ENCODE assay signal across 8 mouse cellular contexts in genomic region chr13:98239978-98240641, GRCm38 (mm10). TPM values are rescaled to one million over a fixed set of nuclear protein-coding genes. Genes with fewer than 3 reads are reported as not detected.
DNase-seq lines count a peak whose midpoint lies in the region; ATAC-seq lines count a peak whose summit lies in the region.
"Had no signal": no experiment of that assay in that cellular context is flagged by ENCODE, and none has a peak within 500 bp of the region (broad histone marks: within the 10 kb centered on the region; RNA-seq: fewer than 3 reads in every experiment).

No protein-coding gene starts in this region.

- no peak overlapping the region for H3K4me2 ChIP-seq in limb, embryonic 11.5 days (ENCODE audit: low read depth, severe bottlenecking)
- H3K4me2 ChIP-seq: liver, embryonic 15.5 days had no signal

- no peak overlapping the region for H3K4me3 ChIP-seq in limb, embryonic 11.5 days (ENCODE audit: low read depth, low read length)
- H3K4me3 ChIP-seq: liver, embryonic 15.5 days had no signal

- H3K27ac ChIP-seq in limb, embryonic 11.5 days (replicated peaks; ENCODE audit: low read depth, low read length) = no peak overlapping the region
- H3K27ac ChIP-seq: liver, embryonic 15.5 days had no signal

- no peaks in the 10 kb centered on the region for H3K4me1 ChIP-seq in limb, embryonic 11.5 days (ENCODE audit: control insufficient read depth, insufficient read depth, low read length)
- H3K4me1 ChIP-seq: liver, embryonic 15.5 days had no signal

- H3K36me3 ChIP-seq in limb, embryonic 11.5 days (ENCODE audit: control insufficient read depth, insufficient read depth, low read length) = no peaks in the 10 kb centered on the region
- H3K36me3 ChIP-seq: liver, embryonic 15.5 days had no signal

- no peaks in the 10 kb centered on the region for H3K9me3 ChIP-seq in limb, embryonic 11.5 days (ENCODE audit: control insufficient read depth, low read length)
- H3K9me3 ChIP-seq: liver, embryonic 15.5 days had no signal

- WGBS in limb, embryonic 11.5 days = 21% methylated on average over 12 of the region's 12 CpGs

- H3K9ac ChIP-seq in limb, embryonic 11.5 days (ENCODE audit: low read length) = no peak overlapping the region
- H3K9ac ChIP-seq: liver, embryonic 15.5 days had no signal

- H3K27me3 ChIP-seq in limb, embryonic 11.5 days (ENCODE audit: control insufficient read depth, insufficient read depth, low read length) = no peaks in the 10 kb centered on the region

- ATAC-seq in erythroblast, adult 5-6 weeks (replicated peaks; ENCODE audit: low FRiP score, poor library complexity, severe bottlenecking) = peak; percentile 76
- no peak for ATAC-seq in limb, embryonic 11.5 days (ENCODE audit: insufficient number of reproducible peaks, low FRiP score, low TSS enrichment, low read depth)

- DNase-seq in 3T3-L1 (ENCODE audit: low read depth, low spot score) (peak; percentile 82), A20 (ENCODE audit: low read depth, low spot score) (peak; percentile 61)
- peak; percentile 78 for DNase-seq in adrenal gland, postnatal 14 days
- peak; percentile 74 for DNase-seq in induced T-regulatory cell, adult 2 months (ENCODE audit: low read depth)
- peak; percentile 84 for DNase-seq in limb, embryonic 11.5 days (ENCODE audit: low spot score)
- DNase-seq in right cerebral cortex, postnatal 10 days (ENCODE audit: low spot score in 2 of 2) = peak; percentile 84 to 90

RNA-seq across cellular contexts. Expression of gene Utp15, which starts 22.7 kb away (rescaled TPM):
- total RNA-seq in adrenal gland, postnatal 14 days (2021) = 15.7 and 19.0 TPM in 2 replicates
- total RNA-seq in erythroblast, adult 5-6 weeks (2015; ENCODE audit: low replicate concordance) = 2.3 and 8.6 TPM in 2 replicates
- 7.9 and 9.6 TPM in 2 replicates for total RNA-seq in erythroblast, adult 5-6 weeks (2017; ENCODE audit: low replicate concordance)
- polyA plus RNA-seq in limb, embryonic 11.5 days (2014; fragmentation: Nextera tagmentation; extraction: Ambion mirVana) = 45.4 and 49.7 TPM in 2 replicates

RNA-seq across cellular contexts. Expression of gene Ankra2, which starts 22.8 kb away (rescaled TPM):
- 22.0 and 26.4 TPM in 2 replicates for total RNA-seq in adrenal gland, postnatal 14 days (2021)
- total RNA-seq in erythroblast, adult 5-6 weeks (2015; ENCODE audit: low replicate concordance) = 4.6 and 13.8 TPM in 2 replicates
- 7.1 and 7.9 TPM in 2 replicates for total RNA-seq in erythroblast, adult 5-6 weeks (2017; ENCODE audit: low replicate concordance)
- 17.3 and 18.4 TPM in 2 replicates for polyA plus RNA-seq in limb, embryonic 11.5 days (2014; fragmentation: Nextera tagmentation; extraction: Ambion mirVana)

RNA-seq across cellular contexts. Expression of gene Arhgef28, which starts 33.9 kb away (rescaled TPM):
- total RNA-seq in adrenal gland, postnatal 14 days (2021) = 19.5 and 25.9 TPM in 2 replicates
- not detected in 2 replicates for total RNA-seq in erythroblast, adult 5-6 weeks (2015; ENCODE audit: low replicate concordance)
- 0.51 and 1.3 TPM in 2 replicates for total RNA-seq in erythroblast, adult 5-6 weeks (2017; ENCODE audit: low replicate concordance)
- 16.3 and 17.0 TPM in 2 replicates for polyA plus RNA-seq in limb, embryonic 11.5 days (2014; fragmentation: Nextera tagmentation; extraction: Ambion mirVana)

RNA-seq across cellular contexts. Expression of gene Gm21976, which starts 39.6 kb away (rescaled TPM):
- total RNA-seq in adrenal gland, postnatal 14 days (2021) = not detected in 2 replicates
- not detected in 2 replicates for total RNA-seq in erythroblast, adult 5-6 weeks (2015; ENCODE audit: low replicate concordance)
- not detected in 2 replicates for total RNA-seq in erythroblast, adult 5-6 weeks (2017; ENCODE audit: low replicate concordance)
- not detected in 2 replicates for polyA plus RNA-seq in limb, embryonic 11.5 days (2014; fragmentation: Nextera tagmentation; extraction: Ambion mirVana)
- polyA plus RNA-seq: liver, embryonic 15.5 days had no signal
